Mouse (Mus musculus) forebrain, embryonic 16.5 days (tissue): ENCODE data around the gene Drc3. TPM values are rescaled to one million over a fixed set of nuclear protein-coding genes. Genes with fewer than 3 reads are reported as not detected.
A peak's percentile ranks its signal among the peaks of the same experiment; 100 is the strongest.

Experiments
- ATAC-seq: fragments of 200-750 bp; cut with Nextera tagmentation; 2 replicates; pipeline ENCODE4 v1.8.0; 2017; ENCODE audit warnings: mild to moderate bottlenecking, moderate library complexity
- H3K27ac ChIP-seq: fragments of 300-500 bp; sonication (generic); 2 replicates; pipeline ENCODE4 v1.5.1; 2014; ENCODE audit warnings: low read length, control low read depth
- H3K27me3 ChIP-seq: fragments of 300-500 bp; sonication (generic); replicated peaks from 2 replicates; pipeline ENCODE4 v1.6.1; 2014; ENCODE audit warnings: low read length; ENCODE audit not compliant: control insufficient read depth, insufficient read depth
- H3K36me3 ChIP-seq: fragments of 300-500 bp; sonication (generic); 2 replicates; pipeline ENCODE4 v1.6.1; 2014; ENCODE audit not compliant: control insufficient read depth, insufficient read depth
- H3K4me1 ChIP-seq: fragments of 300-500 bp; sonication (generic); replicated peaks from 2 replicates; pipeline ENCODE4 v1.6.1; 2014; ENCODE audit warnings: low read length; ENCODE audit not compliant: control insufficient read depth, insufficient read depth
- H3K4me2 ChIP-seq: fragments of 300-500 bp; sonication (generic); 2 replicates; pipeline ENCODE4 v1.6.1; 2014; ENCODE audit warnings: mild to moderate bottlenecking, low read length, control low read depth
- H3K4me3 ChIP-seq: fragments of 300-500 bp; sonication (generic); replicated peaks from 2 replicates; pipeline ENCODE4 v1.5.1; 2014; ENCODE audit warnings: mild to moderate bottlenecking, low read length, control low read depth
- H3K9ac ChIP-seq: fragments of 300-500 bp; sonication (generic); replicated peaks from 2 replicates; pipeline ENCODE4 v1.6.1; 2014; ENCODE audit warnings: low read depth, low read length, control low read depth
- H3K9me3 ChIP-seq: fragments of 300-500 bp; sonication (generic); 2 replicates; pipeline ENCODE4 v1.6.1; 2016; ENCODE audit warnings: low read length; ENCODE audit not compliant: control insufficient read depth
- WGBS: fragments of 180-500 bp; shearing (Covaris S2); extraction: QIAGEN DNeasy Blood & Tissue Kit; methylation state at CpG from one replicate; pipeline ENCODE4 v1.1.7; 2014; 5-methylcytosine and 5-hydroxymethylcytosine counted together
- polyA plus RNA-seq: library from polyadenylated mRNA; unstranded; fragments of >200 nt; fragmentation: Nextera tagmentation; extraction: Ambion mirVana; gene quantifications from 2 replicates; pipeline ENCODE4 v1.2.1, GENCODE M21; 2015

Gene Drc3
- polyA plus RNA-seq, 1 experiment from 2014 or later: 4.7 TPM

GRCm38 (mm10) chr11:60311025-60311854 is 41.9 kb upstream of the Drc3 start:
- peak; percentile 88 for ATAC-seq
- Histone ChIP-seq H3K9me3 (no peaks in the 10 kb centered on the region), H3K9ac (peak overlapping the region; percentile 52), H3K36me3 (no peaks in the 10 kb centered on the region), H3K4me3 (no peak overlapping the region), H3K27ac (peak overlapping the region; percentile 97), H3K27me3 (no peaks in the 10 kb centered on the region), H3K4me1 (peaks cover 26% of the 10 kb centered on the region), H3K4me2 (peak overlapping the region; percentile 40)
- WGBS: under 1% methylated on average over 8 of the region's 8 CpGs

DNA sequence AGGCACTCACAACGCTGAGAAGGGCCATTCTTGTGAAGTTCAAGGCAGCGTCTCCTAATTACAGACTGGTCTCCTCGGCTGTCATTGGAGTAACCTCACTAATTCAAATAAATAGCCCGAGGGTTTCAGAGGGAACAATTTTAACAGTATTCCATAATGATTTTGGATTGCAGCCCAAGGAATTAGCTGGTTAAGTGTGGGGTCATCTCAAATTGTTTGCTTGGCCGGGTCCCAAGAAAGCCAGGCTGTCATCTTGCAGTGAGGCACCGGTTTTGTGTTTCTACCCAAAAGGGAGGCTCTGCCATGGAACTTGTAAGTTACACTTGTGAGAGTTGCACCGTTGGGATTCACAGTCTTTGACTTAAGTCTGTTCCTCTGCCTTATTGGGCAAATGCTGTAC is 36.9 kb upstream of the Drc3 start:
- H3K27ac ChIP-seq: no peak overlapping the region

DNA sequence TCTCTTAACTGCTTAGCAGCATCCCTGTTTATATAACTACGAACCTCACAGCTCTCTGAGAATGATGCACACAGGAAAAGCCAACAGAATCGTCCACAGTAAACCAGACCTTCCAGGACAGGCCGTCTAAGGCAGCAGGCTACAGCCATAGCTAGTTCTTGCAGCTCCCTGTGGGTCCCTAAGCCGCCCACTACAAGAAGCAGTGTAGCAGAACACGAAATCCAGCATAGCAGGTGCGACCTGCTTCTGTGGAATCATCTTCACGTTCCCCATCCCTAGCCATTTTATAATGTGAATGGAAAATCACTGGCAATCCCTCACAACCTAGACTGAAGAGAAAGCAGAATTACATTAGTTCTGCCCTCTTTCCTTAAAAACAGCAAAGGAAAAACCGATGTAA is 36.2 kb upstream of the Drc3 start:
- 74% methylated on average over 8 of the region's 8 CpGs for WGBS
- H3K36me3 ChIP-seq: no peaks in the 10 kb centered on the region
- no peak for ATAC-seq
- H3K27ac ChIP-seq: no peak overlapping the region
- H3K4me1 ChIP-seq: peaks cover 27% of the 10 kb centered on the region
- H3K4me2 ChIP-seq: no peak overlapping the region
- H3K9me3 ChIP-seq: no peaks in the 10 kb centered on the region
- H3K27me3 ChIP-seq: no peaks in the 10 kb centered on the region
- H3K9ac ChIP-seq: no peak overlapping the region
- H3K4me3 ChIP-seq: no peak overlapping the region

More for the DNA sequence above, 36.9 kb upstream of the Drc3 start:
- no peak for ATAC-seq
- Histone ChIP-seq H3K4me1 (peaks cover 34% of the 10 kb centered on the region), H3K36me3 (no peaks in the 10 kb centered on the region), H3K9me3 (no peaks in the 10 kb centered on the region), H3K9ac (no peak overlapping the region), H3K4me2 (no peak overlapping the region), H3K4me3 (no peak overlapping the region), H3K27me3 (no peaks in the 10 kb centered on the region)
- 14% methylated on average over 7 of the region's 7 CpGs for whole genome bisulfite sequencing

- Histone ChIP-seq H3K4me1 (peaks cover 26% of the 10 kb centered on the region), H3K4me3 (no peak overlapping the region), H3K27ac (no peak overlapping the region), H3K27me3 (no peaks in the 10 kb centered on the region), H3K36me3 (no peaks in the 10 kb centered on the region), H3K9ac (no peak overlapping the region), H3K4me2 (no peak overlapping the region), H3K9me3 (no peaks in the 10 kb centered on the region)
- WGBS: 67% methylated on average over 7 of the region's 7 CpGs
- ATAC-seq: no peak
These were observed 35.6 kb upstream of the Drc3 start for GRCm38 (mm10) chr11:60317376-60318102.

DNA sequence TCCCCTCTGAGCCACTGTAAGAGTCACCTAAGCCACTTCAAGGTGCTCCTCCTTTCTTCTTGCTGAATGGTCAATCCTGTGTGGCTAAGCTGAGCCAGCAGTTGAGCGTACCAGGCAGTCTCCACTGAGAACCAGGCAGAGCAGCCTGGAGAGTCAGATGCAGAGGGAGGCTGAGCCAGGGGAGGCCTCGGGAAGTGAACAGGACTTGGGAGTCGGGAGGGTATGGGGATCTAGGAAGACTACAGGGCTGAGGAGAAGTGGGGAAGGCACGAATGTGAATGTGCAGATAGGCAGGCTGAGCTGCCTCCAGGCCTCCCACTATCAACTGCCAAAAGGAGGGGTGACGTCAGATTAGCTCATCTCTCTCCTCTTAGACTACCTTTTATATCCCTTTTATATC is 34.4 kb upstream of the Drc3 start:
- Histone ChIP-seq H3K4me1 (peaks cover 25% of the 10 kb centered on the region), H3K4me3 (no peak overlapping the region), H3K9ac (no peak overlapping the region), H3K4me2 (no peak overlapping the region), H3K36me3 (no peaks in the 10 kb centered on the region), H3K27ac (no peak overlapping the region; the same call in 1 of the 2 replicates), H3K27me3 (no peaks in the 10 kb centered on the region), H3K9me3 (no peaks in the 10 kb centered on the region)
- 0 out of 2 replicates have a peak, but pooled peaks have one; percentile 49 for ATAC-seq
- WGBS: 32% methylated on average over 5 of the region's 5 CpGs

GRCm38 (mm10) chr11:60319257-60320066 is 33.7 kb upstream of the Drc3 start:
- Histone ChIP-seq H3K4me3 (no peak overlapping the region), H3K9me3 (no peaks in the 10 kb centered on the region), H3K9ac (no peak overlapping the region), H3K27ac (no peak overlapping the region; the same call in 1 of the 2 replicates), H3K36me3 (no peaks in the 10 kb centered on the region), H3K4me2 (no peak overlapping the region), H3K4me1 (peaks cover 25% of the 10 kb centered on the region), H3K27me3 (no peaks in the 10 kb centered on the region)
- 64% methylated on average over 10 of the region's 10 CpGs for WGBS
- 0 out of 2 replicates have a peak, but pooled peaks have one; percentile 36 for ATAC-seq

- Histone ChIP-seq H3K27me3 (no peaks in the 10 kb centered on the region), H3K36me3 (no peaks in the 10 kb centered on the region), H3K9ac (no peak overlapping the region), H3K4me2 (no peak overlapping the region), H3K4me1 (peaks cover 25% of the 10 kb centered on the region), H3K27ac (no peak overlapping the region), H3K9me3 (no peaks in the 10 kb centered on the region), H3K4me3 (no peak overlapping the region)
- 77% methylated on average over 8 of the region's 8 CpGs for WGBS
- ATAC-seq: no peak
These were observed 32.6 kb upstream of the Drc3 start for GRCm38 (mm10) chr11:60320426-60321037.

DNA sequence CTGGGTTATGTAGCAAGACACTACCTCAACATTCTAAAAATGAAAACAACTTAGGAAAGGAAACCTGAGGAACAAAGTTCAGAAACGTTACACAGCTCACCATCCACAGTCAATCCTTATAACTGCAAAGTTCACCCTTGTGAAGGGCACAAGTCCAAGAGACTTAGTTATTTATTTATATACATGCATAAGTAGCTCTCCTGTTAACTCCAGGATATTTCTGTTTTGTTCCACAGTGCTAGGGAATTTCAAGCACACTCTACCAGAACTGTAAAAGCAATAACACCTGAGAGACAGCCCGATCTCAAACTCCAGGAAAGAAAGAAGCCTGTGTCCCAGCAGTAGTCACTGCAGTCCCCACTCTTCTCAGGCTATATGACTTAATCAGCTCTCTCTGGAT is 31.7 kb upstream of the Drc3 start:
- ATAC-seq: no peak
- Histone ChIP-seq H3K36me3 (no peaks in the 10 kb centered on the region), H3K4me3 (no peak overlapping the region), H3K9ac (no peak overlapping the region), H3K4me1 (peaks cover 19% of the 10 kb centered on the region), H3K27ac (no peak overlapping the region), H3K9me3 (no peaks in the 10 kb centered on the region), H3K27me3 (no peaks in the 10 kb centered on the region), H3K4me2 (no peak overlapping the region)
- 79% methylated on average over 2 of the region's 2 CpGs for WGBS
